Mouse (Mus musculus) testis, postnatal 14 days (tissue): ENCODE data around the gene Xxylt1.

Experiments
- DNase-seq: peaks from one replicate; pipeline ENCODE4 v3.0.0; 2021; ENCODE audit warnings: low spot score

Gene Xxylt1

GRCm38 (mm10) chr16:30956141-30956540, 125.1 kb downstream of the Xxylt1 start:
- DNase-seq: no peak

- no peak for DNase-seq
Measured at GRCm38 (mm10) chr16:30948636-30949035, 132.6 kb downstream of the Xxylt1 start.

DNA sequence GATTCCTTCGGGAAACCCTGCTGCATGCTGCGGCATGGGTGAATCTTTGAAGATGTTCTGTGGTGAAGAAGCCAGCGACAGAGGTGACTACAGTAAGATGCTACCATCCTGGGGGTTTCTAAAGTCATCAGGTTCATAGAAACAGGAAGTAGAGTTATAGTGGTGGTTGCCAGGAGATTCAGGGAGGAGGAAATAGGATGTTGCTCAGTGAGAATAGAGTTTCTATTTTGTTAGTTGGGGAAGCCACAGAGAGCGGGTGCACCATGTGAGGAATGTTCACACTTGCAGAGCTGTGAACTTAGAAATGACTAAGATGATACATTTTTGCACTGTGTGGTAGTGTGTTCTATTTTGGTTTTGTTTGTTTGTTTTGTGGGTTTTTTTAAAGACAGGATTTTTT, 133.0 kb downstream of the Xxylt1 start:
- no peak for DNase-seq

- DNase-seq: no peak
Measured at GRCm38 (mm10) chr16:30944886-30945285, 136.3 kb downstream of the Xxylt1 start.

DNA sequence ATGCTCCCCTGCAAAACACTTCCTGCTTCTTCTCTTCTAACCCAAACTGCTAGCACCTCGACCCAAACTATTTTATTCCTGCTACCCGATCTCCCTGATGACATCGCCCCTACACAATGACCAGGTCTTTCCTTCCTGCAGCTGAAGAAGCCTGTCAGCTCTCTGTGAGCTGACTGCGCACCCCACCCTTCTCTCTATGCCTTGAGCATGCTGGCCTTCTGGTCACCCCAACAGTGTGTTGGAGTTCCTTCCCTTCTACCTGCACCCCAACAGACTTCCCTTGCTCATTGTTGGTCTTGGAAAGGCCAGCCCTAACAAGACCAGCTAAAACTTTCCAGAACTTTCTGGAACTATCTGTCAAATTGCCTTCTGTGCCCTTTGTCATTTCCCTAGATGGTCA, 137.3 kb downstream of the Xxylt1 start:
- DNase-seq: no peak

GRCm38 (mm10) chr16:30940699-30941098, 140.5 kb downstream of the Xxylt1 start:
- no peak for DNase-seq

DNA sequence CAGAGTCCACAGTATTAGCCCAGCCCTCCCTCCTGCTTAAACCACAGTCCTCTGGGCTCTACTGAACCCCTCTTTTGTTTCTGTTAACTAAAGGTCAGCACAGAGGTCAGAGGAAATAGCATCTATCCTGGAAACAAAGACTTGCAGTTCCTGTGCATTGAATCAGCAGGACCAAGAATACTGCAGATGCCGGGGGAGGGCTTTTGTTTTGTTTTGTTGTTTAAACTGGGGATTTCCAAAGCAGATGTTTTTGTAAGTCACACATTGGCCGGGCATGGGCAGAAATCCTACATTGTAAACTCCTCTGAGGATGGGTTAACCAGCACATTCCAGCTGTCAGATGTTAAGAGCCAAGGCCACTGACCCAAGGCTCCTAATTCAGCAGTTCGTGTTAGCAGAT, 141.3 kb downstream of the Xxylt1 start:
- no peak for DNase-seq

GRCm38 (mm10) chr16:30939210-30939609, 142.0 kb downstream of the Xxylt1 start:
- no peak for DNase-seq

- no peak for DNase-seq
Measured at GRCm38 (mm10) chr16:30938664-30939063, 142.6 kb downstream of the Xxylt1 start.

DNA sequence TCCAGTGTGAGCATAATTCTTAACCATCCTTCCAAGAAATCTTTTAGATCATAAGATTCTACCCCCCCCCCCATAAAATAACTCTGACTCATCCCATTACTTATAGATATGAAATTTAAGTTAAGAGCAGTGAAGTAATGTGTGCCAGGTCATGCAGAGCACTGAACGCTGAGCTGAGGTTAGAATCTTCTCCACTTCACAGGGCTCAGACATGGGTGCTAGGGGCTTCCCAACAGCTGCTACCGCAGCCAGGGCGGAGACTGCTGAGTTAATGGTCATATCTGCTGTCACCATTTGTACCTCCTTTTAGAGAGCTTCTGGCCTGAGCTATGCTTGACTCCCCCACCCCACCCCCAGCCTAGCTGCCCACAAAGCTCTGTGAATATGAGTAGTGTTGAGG, 143.6 kb downstream of the Xxylt1 start:
- DNase-seq: no peak

DNA sequence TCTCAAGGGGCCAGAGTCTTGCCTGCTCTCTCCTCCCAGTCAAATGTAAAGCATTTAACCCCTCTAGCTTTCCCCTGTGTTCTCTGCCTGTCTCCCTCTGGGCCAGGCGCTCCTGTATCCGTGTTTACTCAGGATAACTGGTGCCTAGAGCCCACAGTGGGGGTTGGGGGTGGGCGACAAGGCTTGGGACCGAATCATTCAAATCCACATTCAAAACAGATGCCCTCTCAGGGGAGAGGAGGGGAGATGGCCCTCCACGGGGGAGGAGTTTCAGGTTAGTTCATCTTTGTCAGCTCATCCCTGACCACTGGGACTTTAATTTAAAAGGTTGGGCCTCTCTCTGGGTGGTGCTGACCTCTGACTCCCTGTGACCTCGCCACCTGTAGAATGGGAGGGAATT, 144.8 kb downstream of the Xxylt1 start:
- DNase-seq: no peak

DNA sequence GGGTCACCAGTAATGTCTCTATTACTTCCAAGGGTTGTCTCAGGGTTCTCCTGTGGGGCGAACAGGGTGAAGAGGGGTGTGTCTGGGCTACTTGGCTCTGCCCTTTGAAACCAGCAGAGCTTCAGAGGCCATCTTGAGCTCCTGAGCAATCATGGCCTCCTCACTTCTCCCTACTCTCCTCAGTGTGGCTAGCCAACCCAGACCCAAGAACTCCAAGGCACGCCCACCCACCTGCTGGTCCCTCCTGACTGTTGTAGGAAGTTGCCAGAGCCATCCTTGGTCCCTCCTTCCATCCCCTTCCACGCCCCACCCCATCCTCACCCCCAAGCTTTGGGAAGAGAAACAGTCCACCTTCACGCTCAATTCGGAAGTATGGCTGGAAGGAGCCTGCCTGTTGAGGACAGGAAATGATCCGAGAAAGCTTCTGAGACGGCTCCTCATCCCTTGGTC, 145.2 kb downstream of the Xxylt1 start:
- DNase-seq: no peak

GRCm38 (mm10) chr16:30934967-30935690, 146.1 kb downstream of the Xxylt1 start:
- DNase-seq: no peak

- no peak for DNase-seq
Measured at GRCm38 (mm10) chr16:30934205-30934780, 146.9 kb downstream of the Xxylt1 start.

DNA sequence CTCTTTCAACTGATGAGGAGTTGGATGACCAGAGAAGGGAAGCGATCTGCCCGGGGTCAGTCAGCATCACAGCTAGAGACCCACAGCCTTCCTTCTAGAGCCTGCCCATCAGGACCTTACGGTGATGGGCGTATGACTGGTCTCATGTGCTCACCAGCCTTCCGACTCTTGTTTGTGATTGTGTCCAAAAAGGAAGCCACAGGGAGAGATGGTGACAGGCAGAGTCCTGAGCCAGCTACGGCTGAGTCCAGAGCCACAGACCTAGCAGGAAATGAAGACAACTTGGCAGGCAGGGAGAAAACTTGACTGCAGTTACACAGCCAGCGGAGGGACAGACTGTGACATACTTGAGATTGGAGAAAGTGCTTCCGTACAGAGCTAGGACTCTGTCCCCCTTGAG, 147.9 kb downstream of the Xxylt1 start:
- no peak for DNase-seq

DNA sequence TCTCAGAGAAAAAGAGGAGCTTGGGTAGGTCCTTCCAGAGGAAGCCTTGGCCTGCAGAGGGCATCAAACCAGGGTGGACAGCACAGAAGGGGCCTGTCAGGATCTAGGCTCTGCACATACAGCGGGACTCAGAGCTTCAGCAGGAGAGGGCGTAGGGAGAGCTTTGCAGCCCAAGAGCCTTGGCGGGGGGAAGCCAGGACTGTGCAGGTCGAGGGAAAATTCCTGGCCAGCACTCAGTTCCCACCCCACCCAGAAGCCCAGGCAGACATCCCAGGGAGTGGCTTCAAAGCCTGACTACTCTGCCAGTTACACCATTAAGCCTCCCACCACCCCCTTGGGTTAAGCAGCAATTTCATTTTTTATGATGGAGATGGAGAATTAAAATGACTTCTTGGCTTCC, 148.4 kb downstream of the Xxylt1 start:
- no peak for DNase-seq

DNA sequence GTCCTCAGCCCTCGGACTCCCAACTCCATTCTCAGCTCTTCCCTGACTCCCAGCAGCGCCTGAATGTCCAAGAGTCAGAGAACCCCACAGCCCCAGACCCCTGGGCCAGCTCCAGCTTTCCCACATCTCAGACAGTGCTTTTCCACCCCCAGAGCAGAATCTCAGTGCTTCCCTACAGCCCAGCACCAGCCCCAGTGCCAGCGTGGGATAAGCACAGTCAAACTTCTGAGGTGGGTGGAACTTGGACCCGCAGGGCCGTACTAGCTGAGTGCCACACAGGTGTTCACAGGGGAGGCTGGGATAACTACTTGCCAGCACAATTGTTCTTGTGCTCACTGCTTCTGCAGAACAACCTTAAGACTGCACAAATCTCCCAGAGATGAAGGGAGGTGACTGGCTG, 149.0 kb downstream of the Xxylt1 start:
- DNase-seq: no peak

- no peak for DNase-seq
Measured at GRCm38 (mm10) chr16:30929165-30929564, 152.1 kb downstream of the Xxylt1 start.

GRCm38 (mm10) chr16:30928076-30928750, 153.0 kb downstream of the Xxylt1 start:
- DNase-seq: no peak

GRCm38 (mm10) chr16:30925496-30925895, 155.7 kb downstream of the Xxylt1 start:
- no peak for DNase-seq

- DNase-seq: no peak
Measured at GRCm38 (mm10) chr16:30923899-30924298, 157.3 kb downstream of the Xxylt1 start.

DNA sequence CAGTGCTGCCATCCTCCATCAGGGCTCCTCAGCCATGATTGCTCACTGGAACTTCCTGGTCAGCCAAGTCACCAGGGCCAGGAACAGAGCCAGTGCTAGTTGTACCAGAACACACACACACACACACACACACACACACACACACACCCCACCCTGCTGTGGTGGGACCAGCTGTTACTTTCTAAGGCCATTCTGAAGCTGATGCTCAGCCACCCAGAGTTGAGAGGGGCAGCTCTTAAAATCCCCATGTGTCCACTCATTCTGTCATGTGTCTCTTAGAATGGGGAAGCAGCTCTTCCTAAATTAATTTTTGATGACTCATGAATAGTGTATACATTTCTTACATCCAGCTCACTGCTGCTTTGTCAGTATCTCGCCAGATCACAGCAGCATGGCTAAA, 158.7 kb downstream of the Xxylt1 start:
- no peak for DNase-seq

DNA sequence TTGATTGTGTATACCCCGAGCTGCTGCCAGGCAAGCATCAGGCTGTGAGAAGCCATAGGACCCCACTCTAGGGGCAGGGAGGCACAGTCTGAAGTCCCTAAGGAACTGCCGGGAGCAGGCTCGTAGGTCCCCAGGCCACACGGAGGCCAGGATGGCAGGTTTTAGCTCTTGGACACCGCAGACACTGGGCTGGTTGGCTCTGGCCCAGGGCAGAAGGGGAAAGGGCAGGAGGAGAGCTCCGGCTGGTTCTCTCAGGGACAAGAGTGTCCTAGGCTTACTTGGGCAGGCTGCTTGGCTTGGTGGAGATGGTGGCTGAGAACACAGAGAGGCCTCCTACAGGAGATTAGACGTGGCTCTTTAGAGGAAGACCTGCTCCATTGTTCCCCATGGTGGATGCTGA, 162.4 kb downstream of the Xxylt1 start:
- no peak for DNase-seq
